Mouse (Mus musculus): ENCODE results near the gene Myo6.

- TF ChIP-seq CTCF (IDR thresholded peaks at IDR 0.05; ENCODE audit: insufficient read depth, low read length) = no peak
- TF ChIP-seq POLR2A (IDR thresholded peaks at IDR 0.05; ENCODE audit: borderline replicate concordance, extremely low read depth, low read depth, low read length) = no peak
Measured at GRCm38 (mm10) chr9:80318027-80318426, 153.2 kb downstream of the Myo6 start.

Data from lung, adult 2 months (tissue).